Mouse (Mus musculus) stomach, embryonic 14.5 days (tissue): ENCODE data around the gene Csrp1. TPM values are rescaled to one million over a fixed set of nuclear protein-coding genes. Genes with fewer than 3 reads are reported as not detected.
A peak's percentile ranks its signal among the peaks of the same experiment; 100 is the strongest.

Experiments
- ATAC-seq: fragments of 200-750 bp; cut with Nextera tagmentation; 2 replicates; pipeline ENCODE4 v1.8.0; 2017; ENCODE audit warnings: low read depth, moderate TSS enrichment; ENCODE audit not compliant: insufficient number of reproducible peaks, insufficient read depth, low FRiP score
- H3K27ac ChIP-seq: fragments of 300-500 bp; sonication (generic); 2 replicates; pipeline ENCODE4 v1.5.1; 2014; ENCODE audit warnings: mild to moderate bottlenecking, low read length, moderate library complexity, mixed read lengths
- H3K27me3 ChIP-seq: fragments of 300-500 bp; sonication (generic); 2 replicates; pipeline ENCODE4 v1.6.1; 2014; ENCODE audit warnings: low read length, control low read depth, mixed read lengths; ENCODE audit not compliant: control insufficient read depth, insufficient read depth
- H3K36me3 ChIP-seq: fragments of 300-500 bp; sonication (generic); 2 replicates; pipeline ENCODE4 v1.6.1; 2014; ENCODE audit warnings: mild to moderate bottlenecking, control low read depth, low read length, moderate library complexity, mixed read lengths; ENCODE audit not compliant: control insufficient read depth, insufficient read depth
- H3K4me1 ChIP-seq: fragments of 300-500 bp; sonication (generic); 2 replicates; pipeline ENCODE4 v1.6.1; 2014; ENCODE audit warnings: low read length, control low read depth, mixed read lengths; ENCODE audit not compliant: control insufficient read depth, insufficient read depth
- H3K4me2 ChIP-seq: fragments of 300-500 bp; sonication (generic); replicated peaks from 2 replicates; pipeline ENCODE4 v1.6.1; 2014; ENCODE audit warnings: low read depth, low read length, control low read depth
- H3K4me3 ChIP-seq: fragments of 300-500 bp; sonication (generic); 2 replicates; pipeline ENCODE4 v1.5.1; 2014; ENCODE audit warnings: low read depth, low read length, control low read depth
- H3K9ac ChIP-seq: fragments of 300-500 bp; sonication (generic); replicated peaks from 2 replicates; pipeline ENCODE4 v1.6.1; 2014; ENCODE audit warnings: low read depth, mild to moderate bottlenecking, control low read depth, low read length, moderate library complexity, mixed read lengths
- H3K9me3 ChIP-seq: fragments of 300-500 bp; sonication (generic); 2 replicates; pipeline ENCODE4 v1.6.1; 2016; ENCODE audit warnings: low read depth, low read length, control low read depth; ENCODE audit not compliant: control insufficient read depth
- WGBS: fragments of 180-500 bp; shearing (Covaris S2); extraction: QIAGEN DNeasy Blood & Tissue Kit; methylation state at CpG from one replicate; pipeline ENCODE4 v1.1.7; 2014; 5-methylcytosine and 5-hydroxymethylcytosine counted together
- polyA plus RNA-seq: library from polyadenylated mRNA; unstranded; fragments of >200 nt; fragmentation: Nextera tagmentation; extraction: Ambion mirVana; gene quantifications from 2 replicates; pipeline ENCODE4 v1.2.1, GENCODE M21; 2014

Gene Csrp1
- polyA plus RNA-seq, 1 experiment from 2014 or later = 232 TPM

GRCm38 (mm10) chr1:135676938-135677682 is 42.8 kb upstream of the Csrp1 start:
- no peaks in the 10 kb centered on the region for H3K4me1 ChIP-seq
- H3K4me2 ChIP-seq = no peak overlapping the region
- H3K9me3 ChIP-seq = no peaks in the 10 kb centered on the region
- H3K4me3 ChIP-seq = no peak overlapping the region
- WGBS = 60% methylated on average over 8 of the region's 8 CpGs
- H3K27ac ChIP-seq = no peak overlapping the region
- no peaks in the 10 kb centered on the region for H3K36me3 ChIP-seq
- H3K27me3 ChIP-seq = no peaks in the 10 kb centered on the region
- no peak for ATAC-seq
- no peak overlapping the region for H3K9ac ChIP-seq

GRCm38 (mm10) chr1:135678145-135678544 is 41.7 kb upstream of the Csrp1 start:
- H3K4me2 ChIP-seq = no peak overlapping the region
- no peak for ATAC-seq
- no peaks in the 10 kb centered on the region for H3K9me3 ChIP-seq
- H3K4me3 ChIP-seq = no peak overlapping the region
- no peaks in the 10 kb centered on the region for H3K4me1 ChIP-seq
- H3K36me3 ChIP-seq = no peaks in the 10 kb centered on the region
- 76% methylated on average over 6 of the region's 6 CpGs for WGBS
- no peak overlapping the region for H3K27ac ChIP-seq
- H3K27me3 ChIP-seq = no peaks in the 10 kb centered on the region
- H3K9ac ChIP-seq = no peak overlapping the region

GRCm38 (mm10) chr1:135680716-135681115 is 39.1 kb upstream of the Csrp1 start:
- Histone ChIP-seq H3K4me3 (no peak overlapping the region), H3K4me1 (peaks cover 5% of the 10 kb centered on the region; the same call in 1 of the 2 replicates), H3K9ac (no peak overlapping the region), H3K4me2 (no peak overlapping the region), H3K36me3 (no peaks in the 10 kb centered on the region), H3K27ac (no peak overlapping the region), H3K9me3 (no peaks in the 10 kb centered on the region), H3K27me3 (no peaks in the 10 kb centered on the region)
- 73% methylated on average over 4 of the region's 4 CpGs for WGBS
- no peak for ATAC-seq

- no peak overlapping the region for H3K4me3 ChIP-seq
- H3K9ac ChIP-seq = no peak overlapping the region
- 86% methylated on average over 8 of the region's 8 CpGs for WGBS
- H3K9me3 ChIP-seq = no peaks in the 10 kb centered on the region
- no peak for ATAC-seq
- peaks cover 9% of the 10 kb centered on the region; the same call in 1 of the 2 replicates for H3K4me1 ChIP-seq
- no peaks in the 10 kb centered on the region for H3K27me3 ChIP-seq
- H3K36me3 ChIP-seq = no peaks in the 10 kb centered on the region
- H3K27ac ChIP-seq = no peak overlapping the region
- no peak overlapping the region for H3K4me2 ChIP-seq
These were observed 38.7 kb upstream of the Csrp1 start for GRCm38 (mm10) chr1:135681122-135681521.

GRCm38 (mm10) chr1:135684895-135685294 is 35.0 kb upstream of the Csrp1 start:
- H3K9ac ChIP-seq = no peak overlapping the region
- WGBS = 71% methylated on average over 4 of the region's 4 CpGs

GRCm38 (mm10) chr1:135685316-135685715 is 34.5 kb upstream of the Csrp1 start:
- Histone ChIP-seq H3K27me3 (no peaks in the 10 kb centered on the region), H3K9ac (no peak overlapping the region), H3K9me3 (no peaks in the 10 kb centered on the region), H3K4me2 (no peak overlapping the region), H3K27ac (no peak overlapping the region), H3K4me3 (no peak overlapping the region), H3K36me3 (no peaks in the 10 kb centered on the region), H3K4me1 (peaks cover 28% of the 10 kb centered on the region)
- no peak for ATAC-seq
- WGBS = 49% methylated on average over 6 of the region's 6 CpGs

More at GRCm38 (mm10) chr1:135684895-135685294, 35.0 kb upstream of the Csrp1 start:
- Histone ChIP-seq H3K4me2 (no peak overlapping the region), H3K4me3 (no peak overlapping the region), H3K4me1 (peaks cover 28% of the 10 kb centered on the region), H3K27ac (no peak overlapping the region), H3K27me3 (no peaks in the 10 kb centered on the region), H3K36me3 (no peaks in the 10 kb centered on the region), H3K9me3 (no peaks in the 10 kb centered on the region)
- no peak for ATAC-seq

GRCm38 (mm10) chr1:135686792-135687510 is 32.9 kb upstream of the Csrp1 start:
- Histone ChIP-seq H3K4me1 (peaks cover 34% of the 10 kb centered on the region), H3K9me3 (no peaks in the 10 kb centered on the region), H3K4me2 (peak overlapping the region; percentile 74), H3K27ac (peak overlapping the region; percentile 66; the same call in 1 of the 2 replicates), H3K4me3 (peak overlapping the region; percentile 68), H3K27me3 (no peaks in the 10 kb centered on the region), H3K9ac (peak overlapping the region; percentile 34; the same call in 1 of the 2 replicates), H3K36me3 (no peaks in the 10 kb centered on the region)
- under 1% methylated on average over 19 of the region's 19 CpGs for WGBS
- ATAC-seq = no peak

GRCm38 (mm10) chr1:135687771-135688492 is 31.9 kb upstream of the Csrp1 start:
- no peaks in the 10 kb centered on the region for H3K9me3 ChIP-seq
- H3K4me3 ChIP-seq = peak overlapping the region; percentile 68
- peak; percentile 88 for ATAC-seq
- H3K36me3 ChIP-seq = no peaks in the 10 kb centered on the region
- peak overlapping the region; percentile 83 for H3K27ac ChIP-seq
- H3K4me1 ChIP-seq = peaks cover 34% of the 10 kb centered on the region
- H3K9ac ChIP-seq = peak overlapping the region; percentile 78
- no peaks in the 10 kb centered on the region for H3K27me3 ChIP-seq
- peak overlapping the region; percentile 74 for H3K4me2 ChIP-seq
- WGBS = under 1% methylated on average over 77 of the region's 81 CpGs
